Mouse (Mus musculus): Measurements from ENCODE around the gene Scaf11.

Gene Scaf11

GRCm38 (mm10) chr15:96396641-96397344, 63.9 kb downstream of the Scaf11 start:
- DNase-seq (ENCODE audit: low spot score in 2 of 2), result no peak

GRCm38 (mm10) chr15:96395071-96395470, 65.6 kb downstream of the Scaf11 start:
- no peak for DNase-seq (ENCODE audit: low spot score in 2 of 2)

- DNase-seq (ENCODE audit: low spot score in 2 of 2), result no peak
These were observed 67.8 kb downstream of the Scaf11 start for GRCm38 (mm10) chr15:96392878-96393277.

- no peak for DNase-seq (ENCODE audit: low spot score in 2 of 2)
These were observed 72.1 kb downstream of the Scaf11 start for GRCm38 (mm10) chr15:96388565-96388964.

- DNase-seq (ENCODE audit: low spot score in 2 of 2), result no peak
These were observed 78.4 kb downstream of the Scaf11 start for GRCm38 (mm10) chr15:96382223-96382622.

GRCm38 (mm10) chr15:96377701-96378100, 82.9 kb downstream of the Scaf11 start:
- DNase-seq (ENCODE audit: low spot score in 2 of 2), result no peak

- no peak for DNase-seq (ENCODE audit: low spot score in 2 of 2)
These were observed 83.4 kb downstream of the Scaf11 start for GRCm38 (mm10) chr15:96377263-96377662.

GRCm38 (mm10) chr15:96376214-96376613, 84.4 kb downstream of the Scaf11 start:
- DNase-seq (ENCODE audit: low spot score in 2 of 2), result no peak

- DNase-seq (ENCODE audit: low spot score in 2 of 2), result no peak
These were observed 87.5 kb downstream of the Scaf11 start for GRCm38 (mm10) chr15:96373161-96373560.

- DNase-seq (ENCODE audit: low spot score in 2 of 2), result no peak
These were observed 88.0 kb downstream of the Scaf11 start for GRCm38 (mm10) chr15:96372628-96373027.

- DNase-seq (ENCODE audit: low spot score in 2 of 2), result no peak
These were observed 89.3 kb downstream of the Scaf11 start for GRCm38 (mm10) chr15:96371311-96371710.

GRCm38 (mm10) chr15:96366176-96366963, 94.3 kb downstream of the Scaf11 start:
- no peak for DNase-seq (ENCODE audit: low spot score in 2 of 2)

GRCm38 (mm10) chr15:96365351-96365750, 95.3 kb downstream of the Scaf11 start:
- DNase-seq (ENCODE audit: low spot score in 2 of 2), result no peak
